Mouse (Mus musculus): ENCODE data around the gene Ccdc84. TPM values are rescaled to one million over a fixed set of nuclear protein-coding genes. Genes with fewer than 3 reads are reported as not detected.
"Not testable (repeated sequence)": the region's sequence is repeated elsewhere in the genome, so short reads cannot be mapped to it uniquely, and the experiment has no call there.

Ccdc84 gene
- total RNA-seq, 2 experiments from 2014 or later, result 21.5 to 25.7 TPM

GRCm38 (mm10) chr9:44420280-44420898 is 2.0 kb upstream of the Ccdc84 start:
- no peak overlapping the region for H3K27ac ChIP-seq
- no peak for TF ChIP-seq CTCF (conservative IDR thresholded peaks at IDR 0.05)
- no peak overlapping the region for H3K4me3 ChIP-seq
- DNase-seq (ENCODE audit: low spot score in 2 of 2), result no peak

- not testable (repeated sequence) for H3K27ac ChIP-seq; H3K4me3 ChIP-seq; DNase-seq (ENCODE audit: low spot score in 2 of 2)
Measured at GRCm38 (mm10) chr9:44419730-44420129, 1.4 kb upstream of the Ccdc84 start.

DNA sequence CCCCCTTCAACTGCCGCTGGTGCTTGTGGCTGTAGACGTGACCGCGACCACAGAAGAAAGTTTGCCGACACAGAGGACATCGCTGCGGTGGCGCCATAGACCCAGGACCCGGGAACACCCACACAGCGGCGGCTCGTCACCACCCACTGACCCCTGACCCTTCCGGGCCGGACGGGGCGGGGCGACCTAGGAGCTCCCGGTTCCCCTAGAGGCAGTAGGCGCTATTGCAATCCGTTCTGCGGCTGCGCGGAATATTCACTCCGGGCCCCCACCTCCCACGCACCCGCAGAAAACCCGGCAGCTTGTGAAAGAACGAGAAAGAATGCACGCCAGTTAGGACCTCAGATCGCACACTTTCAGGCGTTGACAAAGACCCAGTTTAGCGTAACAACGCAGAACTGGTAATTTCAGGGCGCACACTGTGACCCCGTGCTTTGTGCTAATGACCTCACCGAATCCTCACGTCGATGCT is 441 bp downstream of the Ccdc84 start:
- H3K27ac ChIP-seq, result peak overlapping the region; percentile 93
- peak overlapping the region; percentile 96 for H3K4me3 ChIP-seq
- peak; percentile 97 for TF ChIP-seq CTCF (conservative IDR thresholded peaks at IDR 0.05)
- DNase-seq (ENCODE audit: low spot score in 2 of 2), result peak; percentile 95 to 97

DNA sequence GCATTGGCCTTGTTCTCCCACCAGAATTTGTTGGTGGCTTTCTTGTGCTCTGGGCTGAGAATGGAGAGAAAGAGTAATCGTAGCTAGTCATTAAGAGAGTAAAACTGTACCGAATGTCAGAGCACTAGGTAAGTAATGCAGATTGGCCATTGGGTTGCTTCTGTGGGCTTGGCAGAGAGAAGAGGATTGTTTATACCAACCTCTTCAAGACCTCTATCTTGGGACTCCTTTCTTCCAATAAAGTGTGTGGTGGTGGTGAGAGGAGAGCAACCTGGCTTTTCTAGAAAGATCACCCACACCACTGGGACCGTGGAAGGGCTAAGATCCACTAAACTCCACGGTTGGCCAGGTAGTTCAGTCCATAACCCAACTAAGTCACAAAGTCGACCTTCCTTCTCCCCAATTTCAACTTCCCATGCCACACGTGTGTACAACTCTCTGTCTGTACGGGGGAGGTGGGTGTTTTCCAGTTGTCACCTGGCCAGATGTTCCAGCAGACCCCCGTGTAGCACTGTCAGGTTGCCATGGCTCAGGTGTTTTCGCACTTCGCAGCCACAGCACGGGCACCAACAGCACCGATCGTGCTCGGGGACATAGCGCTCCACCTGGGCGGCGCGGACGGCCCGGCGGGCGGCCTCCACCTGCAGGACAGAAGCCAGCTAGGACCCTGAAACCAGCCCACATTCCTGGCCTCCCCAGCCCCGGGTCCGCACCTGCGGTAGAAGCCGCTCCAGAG is 1.0 kb downstream of the Ccdc84 start:
- TF ChIP-seq CTCF (conservative IDR thresholded peaks at IDR 0.05), result no peak
- Histone ChIP-seq H3K4me3 (peak overlapping the region; percentile 96), H3K27ac (peak overlapping the region; percentile 93)
- no peak for DNase-seq (ENCODE audit: low spot score in 2 of 2)

GRCm38 (mm10) chr9:44412781-44413180 is 5.6 kb downstream of the Ccdc84 start:
- DNase-seq (ENCODE audit: low spot score in 2 of 2), result no peak
- no peak overlapping the region for H3K27ac ChIP-seq
- no peak overlapping the region for H3K4me3 ChIP-seq
- TF ChIP-seq CTCF (conservative IDR thresholded peaks at IDR 0.05), result no peak

- H3K4me3 ChIP-seq, result no peak overlapping the region
- TF ChIP-seq CTCF (conservative IDR thresholded peaks at IDR 0.05), result no peak
- no peak for DNase-seq (ENCODE audit: low spot score in 2 of 2)
- no peak overlapping the region for H3K27ac ChIP-seq
Measured at GRCm38 (mm10) chr9:44412306-44412705, 6.1 kb downstream of the Ccdc84 start.

- no peak overlapping the region for H3K27ac ChIP-seq
- H3K4me3 ChIP-seq, result no peak overlapping the region
- DNase-seq (ENCODE audit: low spot score in 2 of 2), result no peak
- no peak for TF ChIP-seq CTCF (conservative IDR thresholded peaks at IDR 0.05)
Measured at GRCm38 (mm10) chr9:44411601-44412130, 6.7 kb downstream of the Ccdc84 start.

GRCm38 (mm10) chr9:44410647-44411336 is 7.6 kb downstream of the Ccdc84 start:
- H3K27ac ChIP-seq, result no peak overlapping the region
- H3K4me3 ChIP-seq, result no peak overlapping the region
- no peak for DNase-seq (ENCODE audit: low spot score in 2 of 2)
- no peak for TF ChIP-seq CTCF (conservative IDR thresholded peaks at IDR 0.05)

DNA sequence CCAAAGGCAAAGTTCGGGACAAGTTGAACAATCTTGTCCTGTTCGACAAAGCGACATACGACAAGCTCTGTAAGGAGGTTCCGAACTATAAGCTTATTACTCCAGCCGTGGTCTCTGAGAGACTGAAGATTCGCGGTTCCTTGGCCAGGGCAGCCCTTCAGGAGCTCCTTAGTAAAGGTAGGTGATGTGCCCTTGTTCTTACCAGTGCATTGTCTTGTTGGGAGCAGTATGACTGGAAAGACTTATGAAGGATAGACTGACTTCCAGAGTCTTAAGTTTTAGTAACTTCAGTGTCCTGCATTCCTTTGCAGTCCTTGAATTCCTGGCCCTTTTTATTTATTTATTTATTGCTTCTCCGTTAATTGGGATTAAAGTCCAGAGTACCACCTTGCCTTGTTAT is 9.7 kb downstream of the Ccdc84 start:
- not testable (repeated sequence) for DNase-seq (ENCODE audit: low spot score in 2 of 2); H3K27ac ChIP-seq
- peak overlapping the region; percentile 85 for H3K4me3 ChIP-seq

DNA sequence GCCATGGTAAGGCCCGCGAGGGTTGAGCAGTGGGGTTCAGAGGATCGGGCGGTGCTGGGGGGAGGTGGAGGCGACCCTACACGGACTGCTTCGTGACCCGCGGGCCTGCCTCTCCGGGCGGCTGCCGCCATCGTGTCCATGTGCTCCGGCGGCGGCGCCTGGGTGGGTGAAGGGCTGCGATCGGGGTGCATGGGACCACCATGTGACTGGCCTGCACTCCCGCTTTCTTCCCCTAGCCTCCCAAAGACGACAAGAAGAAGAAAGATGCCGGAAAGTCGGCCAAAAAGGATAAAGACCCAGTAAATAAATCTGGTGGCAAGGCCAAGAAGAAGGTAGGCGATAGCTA is 10.6 kb downstream of the Ccdc84 start:
- no peak for DNase-seq (ENCODE audit: low spot score in 2 of 2)
- no peak for TF ChIP-seq CTCF (conservative IDR thresholded peaks at IDR 0.05)
- peak overlapping the region; percentile 92 for H3K27ac ChIP-seq
- H3K4me3 ChIP-seq, result peak overlapping the region; percentile 85

DNA sequence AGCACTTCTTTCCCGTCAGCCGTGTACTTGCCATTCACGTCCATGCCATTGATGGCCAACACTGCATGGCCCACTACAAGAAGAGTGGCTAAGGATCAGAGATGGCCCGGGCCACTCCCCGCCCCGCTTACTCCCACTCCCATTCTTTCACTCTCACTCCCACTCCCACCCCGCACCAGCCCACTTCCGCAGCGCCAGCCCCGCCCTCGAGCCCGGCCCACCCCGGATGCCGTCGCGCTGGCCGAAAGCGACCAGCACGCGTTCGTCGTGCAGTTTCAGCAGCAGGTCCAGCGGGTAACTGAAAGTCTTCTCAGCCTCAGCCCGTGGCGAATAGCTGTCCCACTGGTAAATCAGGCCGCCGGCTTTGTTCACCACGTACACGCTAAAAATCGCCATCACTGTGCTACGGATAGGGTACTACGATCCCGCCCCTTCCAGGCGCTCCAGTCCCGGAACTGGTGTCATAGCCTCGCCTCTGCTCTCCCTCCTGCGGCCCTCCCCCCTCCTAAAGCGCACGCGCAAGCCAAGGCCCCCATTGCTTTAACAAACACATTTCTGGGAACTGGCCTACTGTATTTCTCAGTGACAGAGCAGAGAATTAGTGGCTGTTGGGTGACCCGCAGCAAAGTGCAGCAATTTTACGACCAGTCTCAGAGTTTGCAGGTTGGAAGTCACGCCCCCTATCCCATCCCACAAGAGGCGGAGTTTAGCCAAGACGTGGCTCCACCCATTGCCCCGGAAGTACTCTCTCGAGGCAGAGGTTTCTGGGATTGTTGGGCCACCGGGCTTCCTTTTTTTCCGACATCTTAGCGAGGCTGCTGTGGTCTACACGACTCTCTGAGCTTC is 11.2 kb downstream of the Ccdc84 start, which contains the start of the genes Rps25 and Trappc4:
Gene Rps25 (plus strand): TSS at position 234 of the 846 bp plus-strand sequence.
Gene Trappc4 (minus strand): TSS at position 695 of the 846 bp plus-strand sequence.
- peak; percentile 91 to 92 for DNase-seq (ENCODE audit: low spot score in 2 of 2)
- TF ChIP-seq CTCF (conservative IDR thresholded peaks at IDR 0.05), result no peak
- H3K4me3 ChIP-seq, result peak within 1 kb of the TSS; percentile 85
- peak within 1 kb of the TSS; percentile 92 for H3K27ac ChIP-seq

- no peak for DNase-seq (ENCODE audit: low spot score in 2 of 2)
- Histone ChIP-seq H3K27ac (no peak overlapping the region), H3K4me3 (no peak overlapping the region)
- no peak for TF ChIP-seq CTCF (conservative IDR thresholded peaks at IDR 0.05)
Measured at GRCm38 (mm10) chr9:44405011-44405410, 13.4 kb downstream of the Ccdc84 start.

Measured in layer of hippocampus, adult 2 months (tissue).